Mouse (Mus musculus) bone marrow, adult 2 months (tissue): ENCODE results near the gene Gm49318.

Experiments
- CTCF ChIP-seq: fragments of 200-500 bp; IDR thresholded peaks from 2 replicates; pipeline ENCODE4 v1.5.1; 2011; ENCODE audit warnings: low read length, control low read depth; ENCODE audit not compliant: control insufficient read depth, insufficient read depth
- POLR2A ChIP-seq: fragments of 200-500 bp; IDR thresholded peaks from 2 replicates; pipeline ENCODE4 v1.6.1; 2011; ENCODE audit warnings: low read depth, mild to moderate bottlenecking, control low read depth, low read length, borderline replicate concordance; ENCODE audit not compliant: control insufficient read depth

DNA sequence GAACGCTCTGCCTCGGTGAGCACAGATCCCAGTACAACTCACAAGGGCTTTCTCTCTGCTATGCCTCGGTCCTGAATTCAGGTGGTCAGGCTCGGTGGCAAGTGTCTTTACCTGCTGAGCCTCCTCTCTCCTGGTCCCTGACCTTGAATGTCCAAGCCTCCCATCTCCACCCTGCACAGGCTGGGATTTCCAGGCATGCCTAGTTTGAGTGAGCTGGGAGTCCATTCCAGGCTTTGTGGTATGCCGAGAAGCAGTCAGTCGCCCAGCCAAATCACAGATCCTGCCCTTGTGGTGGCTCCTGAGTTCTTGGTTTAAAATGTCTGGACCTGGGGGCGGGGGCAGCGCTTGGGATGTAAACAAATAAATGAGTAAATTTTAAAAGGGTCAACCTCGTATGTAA, 23.7 kb downstream of the Gm49318 start:
- no peak for TF ChIP-seq POLR2A
- no peak for TF ChIP-seq CTCF
